Mouse (Mus musculus): ENCODE results near the gene Atp6v0c.

The Atp6v0c gene

GRCm38 (mm10) chr17:24199252-24199651 lies 29.8 kb upstream of the Atp6v0c start:
- DNase-seq (ENCODE audit: low spot score in 2 of 2), result no peak

- DNase-seq (ENCODE audit: low spot score in 2 of 2), result no peak
These were observed 27.7 kb upstream of the Atp6v0c start for GRCm38 (mm10) chr17:24197032-24197824.

GRCm38 (mm10) chr17:24195349-24195748 lies 25.8 kb upstream of the Atp6v0c start:
- DNase-seq (ENCODE audit: low spot score in 2 of 2), result no peak

GRCm38 (mm10) chr17:24193769-24194168 lies 24.3 kb upstream of the Atp6v0c start:
- DNase-seq (ENCODE audit: low spot score in 2 of 2), result no peak

GRCm38 (mm10) chr17:24193268-24193667 lies 23.8 kb upstream of the Atp6v0c start:
- no peak for DNase-seq (ENCODE audit: low spot score in 2 of 2)

- no peak for DNase-seq (ENCODE audit: low spot score in 2 of 2)
These were observed 23.3 kb upstream of the Atp6v0c start for GRCm38 (mm10) chr17:24192848-24193247.

GRCm38 (mm10) chr17:24191481-24191880 lies 22.0 kb upstream of the Atp6v0c start:
- no peak for DNase-seq (ENCODE audit: low spot score in 2 of 2)

- DNase-seq (ENCODE audit: low spot score in 2 of 2), result no peak
These were observed 21.4 kb upstream of the Atp6v0c start for GRCm38 (mm10) chr17:24190934-24191333.

- DNase-seq (ENCODE audit: low spot score in 2 of 2), result no peak
These were observed 4.8 kb upstream of the Atp6v0c start for GRCm38 (mm10) chr17:24174259-24174658.

GRCm38 (mm10) chr17:24173423-24173822 lies 3.9 kb upstream of the Atp6v0c start:
- peak; percentile 51 to 72 for DNase-seq (ENCODE audit: low spot score in 2 of 2)

GRCm38 (mm10) chr17:24171738-24172137 lies 2.2 kb upstream of the Atp6v0c start:
- DNase-seq (ENCODE audit: low spot score in 2 of 2), result peak in 1 of 2 experiments; percentile 30

GRCm38 (mm10) chr17:24170729-24171128 lies 1.2 kb upstream of the Atp6v0c start:
- DNase-seq (ENCODE audit: low spot score in 2 of 2), result no peak

GRCm38 (mm10) chr17:24170125-24170524 lies 623 bp upstream of the Atp6v0c start:
- no peak for DNase-seq (ENCODE audit: low spot score in 2 of 2)

- peak; percentile 47 to 67 for DNase-seq (ENCODE audit: low spot score in 2 of 2)
These were observed 768 bp downstream of the Atp6v0c start for GRCm38 (mm10) chr17:24168590-24169277.

- no peak for DNase-seq (ENCODE audit: low spot score in 2 of 2)
These were observed 1.5 kb downstream of the Atp6v0c start for GRCm38 (mm10) chr17:24167891-24168505.

- DNase-seq (ENCODE audit: low spot score in 2 of 2), result no peak
These were observed 2.4 kb downstream of the Atp6v0c start for GRCm38 (mm10) chr17:24167120-24167519.

GRCm38 (mm10) chr17:24164566-24165259 lies 4.8 kb downstream of the Atp6v0c start:
- no peak for DNase-seq (ENCODE audit: low spot score in 2 of 2)

- DNase-seq (ENCODE audit: low spot score in 2 of 2), result peak; percentile 91 to 93
These were observed 6.1 kb downstream of the Atp6v0c start, which contains the start of gene Amdhd2 for GRCm38 (mm10) chr17:24163176-24163962. TSS of gene Amdhd2 (minus strand) at chr17:24163766.

- DNase-seq (ENCODE audit: low spot score in 2 of 2), result peak; percentile 16 to 35
These were observed 6.8 kb downstream of the Atp6v0c start for GRCm38 (mm10) chr17:24162584-24163175.

- no peak for DNase-seq (ENCODE audit: low spot score in 2 of 2)
These were observed 8.0 kb downstream of the Atp6v0c start for GRCm38 (mm10) chr17:24161466-24161865.

GRCm38 (mm10) chr17:24157526-24157925 lies 12.0 kb downstream of the Atp6v0c start:
- DNase-seq (ENCODE audit: low spot score in 2 of 2), result no peak
